Mouse (Mus musculus) megakaryocyte, adult 5-6 weeks (primary cell): ENCODE measurements at regions not wholly inside any gene's neighbourhood (a gene's known extent, or its start where the extent isn't known, plus 50 kb on each side); places are given as distances from the start of the nearest gene placed in this dataset.
A peak's percentile ranks its signal among the peaks of the same experiment; 100 is the strongest.
"Not testable (repeated sequence)": the region's sequence is repeated elsewhere in the genome, so short reads cannot be mapped to it uniquely, and the experiment has no call there.

Experiments used
- ATAC-seq: 2 replicates; pipeline ENCODE4 v1.8.0; 2016; ENCODE audit warnings: mild to moderate bottlenecking, inconsistent platforms; ENCODE audit not compliant: poor library complexity, severe bottlenecking

DNA sequence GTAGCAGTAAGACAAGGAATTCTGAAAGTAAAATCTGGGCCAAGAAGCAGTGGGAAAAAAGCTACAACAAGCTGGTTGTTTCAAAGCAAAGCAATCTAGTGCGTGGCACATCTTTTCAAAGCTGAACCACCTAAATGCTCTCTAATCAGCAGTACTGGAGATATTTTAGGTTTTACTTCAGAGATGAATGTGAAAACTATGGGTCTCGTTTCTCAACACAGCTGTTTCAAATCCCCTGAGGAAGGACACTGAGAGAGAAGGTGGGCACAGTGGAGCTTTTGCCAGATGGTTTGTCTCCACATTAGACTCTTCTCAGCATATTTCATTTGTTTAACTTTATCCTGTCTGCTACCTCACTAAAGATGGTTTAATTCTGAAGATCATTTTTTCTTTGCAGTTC is 183.8 kb upstream of the Gria3 start:
- ATAC-seq = no peak

DNA sequence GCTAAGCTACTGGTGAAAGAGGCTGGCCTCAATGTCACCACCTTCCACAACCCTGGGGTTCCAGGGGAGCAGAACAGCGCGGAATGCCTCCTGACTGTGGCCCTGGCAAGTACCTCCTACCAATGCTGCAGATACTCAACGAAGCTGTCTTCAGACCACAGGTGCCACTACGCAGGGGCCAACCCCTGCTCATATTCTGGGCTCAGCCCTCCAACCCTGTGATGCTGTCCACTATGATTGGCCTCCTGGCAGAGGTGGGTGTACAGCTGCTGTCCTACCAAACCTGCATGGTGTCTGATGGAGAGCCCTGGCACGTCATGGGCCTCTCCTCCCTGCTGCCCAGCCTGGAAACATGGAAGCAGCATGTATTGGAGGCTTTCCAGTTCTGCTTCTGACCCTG is 150.9 kb upstream of the Gria3 start:
- not testable (repeated sequence) for ATAC-seq

- no peak for ATAC-seq
Observed at GRCm38 (mm10) chrX:41252923-41253322, 147.7 kb upstream of the Gria3 start.

- no peak for ATAC-seq
Observed at GRCm38 (mm10) chrX:41254695-41255094, 146.0 kb upstream of the Gria3 start.

DNA sequence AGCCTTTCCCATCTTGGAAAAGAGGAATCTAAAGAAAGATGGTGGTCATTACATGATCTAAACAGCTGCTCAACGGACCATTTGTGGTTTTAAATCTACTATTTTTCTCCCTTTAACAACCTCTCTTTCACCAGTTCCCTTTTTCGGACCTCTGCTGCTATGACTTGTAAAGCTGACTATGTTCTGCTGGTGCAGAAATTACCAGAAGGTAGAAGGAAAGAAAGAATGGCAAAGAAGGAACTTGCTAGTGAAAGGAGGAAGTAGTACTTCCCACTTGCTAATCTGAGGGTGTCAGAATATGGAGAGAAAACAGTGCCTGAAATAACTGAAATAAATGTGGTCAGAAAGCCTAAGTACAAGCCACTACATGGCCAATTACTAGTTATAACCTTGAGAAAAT is 109.6 kb upstream of the Gria3 start:
- ATAC-seq = peak; percentile 99

GRCm38 (mm10) chrX:41316493-41316892 is 84.2 kb upstream of the Gria3 start:
- no peak for ATAC-seq

DNA sequence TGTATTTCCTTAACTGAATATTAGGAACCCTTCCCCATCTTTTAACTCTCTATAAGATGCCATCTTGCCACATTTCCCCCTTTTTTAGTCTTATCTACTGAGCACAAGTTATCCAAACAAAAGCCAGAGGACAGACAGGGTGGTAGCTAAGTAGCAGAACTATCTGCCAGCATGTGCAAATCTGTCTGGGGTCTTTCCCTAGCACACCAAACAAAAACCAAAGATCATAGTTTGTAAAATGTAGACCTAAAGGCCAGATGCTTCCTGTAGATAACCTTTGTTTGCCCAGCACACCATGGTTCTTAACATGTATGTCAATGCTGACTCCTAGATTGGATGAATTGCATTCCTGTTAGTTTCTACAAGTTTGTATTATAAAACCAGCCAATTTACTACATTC is 82.9 kb upstream of the Gria3 start:
- ATAC-seq = no peak

DNA sequence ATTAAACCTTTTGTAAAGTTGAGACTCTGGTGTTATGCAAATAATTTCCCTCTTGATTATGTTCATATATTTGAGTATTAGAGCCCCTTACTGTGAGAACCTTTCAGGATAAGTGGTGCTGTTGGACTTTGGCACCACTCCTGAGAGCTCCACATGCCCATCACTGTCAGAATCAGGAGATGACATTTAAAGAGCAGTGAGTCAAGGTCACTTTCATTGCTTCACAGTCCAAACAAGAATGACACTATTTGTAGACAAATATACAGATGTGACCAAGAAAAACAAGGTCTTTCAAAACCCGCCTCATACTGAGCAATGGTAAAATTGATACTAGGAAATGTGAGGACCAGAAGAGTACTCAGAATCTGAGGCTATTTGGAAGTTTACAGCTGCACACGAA is 80.8 kb upstream of the Gria3 start:
- no peak for ATAC-seq
